14 mouse cellular contexts compared by ENCODE assay signal in the genomic region with DNA sequence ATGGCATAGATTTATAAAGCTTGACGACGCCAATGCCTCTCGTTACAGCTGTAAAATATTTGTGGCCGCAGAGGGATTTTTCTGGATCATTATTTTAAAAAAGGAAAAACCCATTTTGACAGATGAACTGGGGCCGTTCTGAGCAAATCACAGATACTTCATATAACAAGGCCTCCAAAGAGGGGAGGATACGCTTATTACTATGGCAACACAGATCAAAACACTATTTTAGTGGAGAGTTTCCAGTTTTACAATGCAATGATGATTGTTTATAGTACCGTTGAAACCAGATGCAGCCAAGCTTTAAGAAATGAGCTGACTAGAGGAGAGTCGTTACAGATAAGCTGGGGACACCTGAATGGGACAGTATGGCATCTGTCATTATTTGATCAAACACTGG.
"Had no signal": no experiment of that assay in that cellular context is flagged by ENCODE, and none has a peak within 500 bp of the region (broad histone marks: within the 10 kb centered on the region; RNA-seq: fewer than 3 reads in every experiment).

No protein-coding gene starts in this region.

- H3K4me1 ChIP-seq: liver, embryonic 12.5 days; liver, embryonic 15.5 days; megakaryocyte, embryonic 14.5 days; midbrain, embryonic 10.5 days had no signal

- H3K9me3 ChIP-seq: liver, embryonic 15.5 days; midbrain, embryonic 10.5 days had no signal

- H3K27me3 ChIP-seq: liver, embryonic 12.5 days; liver, embryonic 15.5 days; megakaryocyte, embryonic 14.5 days had no signal

- ATAC-seq: intestine, postnatal 0 days; liver, embryonic 12.5 days had no signal

- H3K9ac ChIP-seq: liver, embryonic 12.5 days; liver, embryonic 15.5 days had no signal

- DNase-seq: kidney, adult 2 months; kidney, postnatal 25 days; layer of hippocampus, adult 9-11 months; liver; lung, adult 18-20 months; thymus, adult 18-20 months; thymus, postnatal 36 days had no signal

- H3K36me3 ChIP-seq: liver, embryonic 12.5 days; liver, embryonic 15.5 days; midbrain, embryonic 10.5 days had no signal

- H3K4me2 ChIP-seq: liver, embryonic 12.5 days; liver, embryonic 15.5 days had no signal

- H3K27ac ChIP-seq: kidney, postnatal 0 days; layer of hippocampus, adult 2 months; liver, embryonic 12.5 days; liver, embryonic 15.5 days; midbrain, embryonic 10.5 days had no signal

- H3K4me3 ChIP-seq: layer of hippocampus, adult 2 months; liver, embryonic 12.5 days; liver, embryonic 15.5 days; megakaryocyte, embryonic 14.5 days; midbrain, embryonic 10.5 days had no signal
